Mouse (Mus musculus): ENCODE measurements around the gene Agbl3.
A peak's percentile ranks its signal among the peaks of the same experiment; 100 is the strongest.

Gene Agbl3

GRCm38 (mm10) chr6:34872871-34873270 lies 92.6 kb downstream of the Agbl3 start:
- no peak for TF ChIP-seq POU5F1 (IDR thresholded peaks at IDR 0.05; ENCODE audit: borderline replicate concordance, low read length)
- TF ChIP-seq CTCF (conservative IDR thresholded peaks at IDR 0.05; ENCODE audit: low read length) = no peak
- TF ChIP-seq NANOG (IDR thresholded peaks at IDR 0.05; ENCODE audit: borderline replicate concordance, low read length) = no peak
- Histone ChIP-seq H3K9me3 (ENCODE audit: low read length) (no peaks in the 10 kb centered on the region), H3K4me1 (replicated peaks; ENCODE audit: low read depth, low read length) (peaks cover 58% of the 10 kb centered on the region), H3K36me3 (ENCODE audit: insufficient read depth, low read length) (no peaks in the 10 kb centered on the region), H3K27me3 (ENCODE audit: insufficient read depth, low read length) (peaks cover 22% of the 10 kb centered on the region), H3K4me3 (replicated peaks; ENCODE audit: low read length) (no peak overlapping the region)

- Histone ChIP-seq H3K9me3 (ENCODE audit: low read length) (no peaks in the 10 kb centered on the region), H3K4me1 (replicated peaks; ENCODE audit: low read depth, low read length) (peaks cover 59% of the 10 kb centered on the region), H3K4me3 (replicated peaks; ENCODE audit: low read length) (no peak overlapping the region), H3K27me3 (ENCODE audit: insufficient read depth, low read length) (peaks cover 18% of the 10 kb centered on the region), H3K36me3 (ENCODE audit: insufficient read depth, low read length) (no peaks in the 10 kb centered on the region)
- TF ChIP-seq CTCF (conservative IDR thresholded peaks at IDR 0.05; ENCODE audit: low read length) (no peak), NANOG (IDR thresholded peaks at IDR 0.05; ENCODE audit: borderline replicate concordance, low read length) (no peak), POU5F1 (IDR thresholded peaks at IDR 0.05; ENCODE audit: borderline replicate concordance, low read length) (no peak)
Measured at GRCm38 (mm10) chr6:34874101-34874921, 94.1 kb downstream of the Agbl3 start.

GRCm38 (mm10) chr6:34875268-34875761 lies 95.1 kb downstream of the Agbl3 start:
- peaks cover 58% of the 10 kb centered on the region for H3K4me1 ChIP-seq (replicated peaks; ENCODE audit: low read depth, low read length)
- no peaks in the 10 kb centered on the region for H3K9me3 ChIP-seq (ENCODE audit: low read length)
- no peak for TF ChIP-seq CTCF (conservative IDR thresholded peaks at IDR 0.05; ENCODE audit: low read length)
- TF ChIP-seq POU5F1 (IDR thresholded peaks at IDR 0.05; ENCODE audit: borderline replicate concordance, low read length) = no peak
- no peak for TF ChIP-seq NANOG (IDR thresholded peaks at IDR 0.05; ENCODE audit: borderline replicate concordance, low read length)

GRCm38 (mm10) chr6:34875966-34876834 lies 96.0 kb downstream of the Agbl3 start:
- peaks cover 11% of the 10 kb centered on the region for H3K27me3 ChIP-seq (ENCODE audit: insufficient read depth, low read length)
- TF ChIP-seq NANOG (IDR thresholded peaks at IDR 0.05; ENCODE audit: borderline replicate concordance, low read length) (no peak), CTCF (conservative IDR thresholded peaks at IDR 0.05; ENCODE audit: low read length) (no peak), POU5F1 (IDR thresholded peaks at IDR 0.05; ENCODE audit: borderline replicate concordance, low read length) (no peak)
- peaks cover 66% of the 10 kb centered on the region for H3K4me1 ChIP-seq (replicated peaks; ENCODE audit: low read depth, low read length)
- 0 out of 2 replicates have a peak, but pooled peaks cover 3% of the 10 kb centered on the region for H3K36me3 ChIP-seq (ENCODE audit: insufficient read depth, low read length)
- no peaks in the 10 kb centered on the region for H3K9me3 ChIP-seq (ENCODE audit: low read length)
- 0 out of 2 replicates have a peak overlapping the region, but pooled peaks have one; percentile 13 for H3K4me3 ChIP-seq (replicated peaks; ENCODE audit: low read length)

More at GRCm38 (mm10) chr6:34875268-34875761, 95.1 kb downstream of the Agbl3 start:
- Histone ChIP-seq H3K27me3 (ENCODE audit: insufficient read depth, low read length) (peaks cover 11% of the 10 kb centered on the region), H3K4me3 (replicated peaks; ENCODE audit: low read length) (no peak overlapping the region), H3K36me3 (ENCODE audit: insufficient read depth, low read length) (0 out of 2 replicates have a peak, but pooled peaks cover 3% of the 10 kb centered on the region)

GRCm38 (mm10) chr6:34876835-34877156 lies 96.6 kb downstream of the Agbl3 start:
- Histone ChIP-seq H3K27me3 (ENCODE audit: insufficient read depth, low read length) (peaks cover 11% of the 10 kb centered on the region), H3K4me1 (replicated peaks; ENCODE audit: low read depth, low read length) (peaks cover 72% of the 10 kb centered on the region), H3K4me3 (replicated peaks; ENCODE audit: low read length) (peak overlapping the region; percentile 13; the same call in 1 of the 2 replicates), H3K36me3 (ENCODE audit: insufficient read depth, low read length) (0 out of 2 replicates have a peak, but pooled peaks cover 3% of the 10 kb centered on the region), H3K9me3 (ENCODE audit: low read length) (no peaks in the 10 kb centered on the region)
- TF ChIP-seq POU5F1 (IDR thresholded peaks at IDR 0.05; ENCODE audit: borderline replicate concordance, low read length) (no peak), CTCF (conservative IDR thresholded peaks at IDR 0.05; ENCODE audit: low read length) (no peak), NANOG (IDR thresholded peaks at IDR 0.05; ENCODE audit: borderline replicate concordance, low read length) (no peak)

- peaks cover 7% of the 10 kb centered on the region; the same call in 1 of the 2 replicates for H3K27me3 ChIP-seq (ENCODE audit: insufficient read depth, low read length)
- no peak for TF ChIP-seq NANOG (IDR thresholded peaks at IDR 0.05; ENCODE audit: borderline replicate concordance, low read length)
- TF ChIP-seq CTCF (conservative IDR thresholded peaks at IDR 0.05; ENCODE audit: low read length) = no peak
- TF ChIP-seq POU5F1 (IDR thresholded peaks at IDR 0.05; ENCODE audit: borderline replicate concordance, low read length) = no peak
Measured at GRCm38 (mm10) chr6:34877509-34878321, 97.5 kb downstream of the Agbl3 start, which contains the start of gene Cyren. Gene Cyren, minus strand, starts transcription at chr6:34878060.

GRCm38 (mm10) chr6:34879101-34879740 lies 99.0 kb downstream of the Agbl3 start:
- H3K4me3 ChIP-seq (replicated peaks; ENCODE audit: low read length) = peak overlapping the region; percentile 91; the same call in 1 of the 2 replicates
- H3K9me3 ChIP-seq (ENCODE audit: low read length) = no peaks in the 10 kb centered on the region
- H3K36me3 ChIP-seq (ENCODE audit: insufficient read depth, low read length) = peaks cover 23% of the 10 kb centered on the region
- peaks cover 68% of the 10 kb centered on the region for H3K4me1 ChIP-seq (replicated peaks; ENCODE audit: low read depth, low read length)
- H3K27me3 ChIP-seq (ENCODE audit: insufficient read depth, low read length) = peaks cover 7% of the 10 kb centered on the region; the same call in 1 of the 2 replicates
- no peak for TF ChIP-seq NANOG (IDR thresholded peaks at IDR 0.05; ENCODE audit: borderline replicate concordance, low read length)
- TF ChIP-seq CTCF (conservative IDR thresholded peaks at IDR 0.05; ENCODE audit: low read length) = no peak
- no peak for TF ChIP-seq POU5F1 (IDR thresholded peaks at IDR 0.05; ENCODE audit: borderline replicate concordance, low read length)

More at GRCm38 (mm10) chr6:34877509-34878321, 97.5 kb downstream of the Agbl3 start, which contains the start of gene Cyren:
- Histone ChIP-seq H3K9me3 (ENCODE audit: low read length) (no peaks in the 10 kb centered on the region), H3K4me1 (replicated peaks; ENCODE audit: low read depth, low read length) (peaks cover 75% of the 10 kb centered on the region), H3K36me3 (ENCODE audit: insufficient read depth, low read length) (peaks cover 10% of the 10 kb centered on the region; the same call in 1 of the 2 replicates), H3K4me3 (replicated peaks; ENCODE audit: low read length) (peak within 1 kb of the TSS; percentile 91)

All from E14TG2a.4 (cell line).